Mouse (Mus musculus): ENCODE measurements around the gene Cacna1a. TPM values are rescaled to one million over a fixed set of nuclear protein-coding genes. Genes with fewer than 3 reads are reported as not detected.

The Cacna1a gene
- total RNA-seq (2022), result 1 to 10 TPM; 1.3 to 3.6 (median 2.8) TPM

GRCm38 (mm10) chr8:84388275-84388674 is at the start of gene Cacna1a:
Cacna1a (plus strand) TSS chr8:84388440.
- no peak for DNase-seq (ENCODE audit: low spot score)

- DNase-seq (ENCODE audit: low spot score), result no peak
These were observed 49.7 kb upstream of the Cacna1a start for GRCm38 (mm10) chr8:84338493-84338892.

GRCm38 (mm10) chr8:84339320-84339719 is 48.9 kb upstream of the Cacna1a start:
- DNase-seq (ENCODE audit: low spot score), result no peak

- no peak for DNase-seq (ENCODE audit: low spot score)
These were observed 48.4 kb upstream of the Cacna1a start for GRCm38 (mm10) chr8:84339867-84340266.

- DNase-seq (ENCODE audit: low spot score), result no peak
These were observed 47.6 kb upstream of the Cacna1a start for GRCm38 (mm10) chr8:84340671-84341070.

GRCm38 (mm10) chr8:84345493-84345892 is 42.7 kb upstream of the Cacna1a start:
- DNase-seq (ENCODE audit: low spot score), result no peak

- DNase-seq (ENCODE audit: low spot score), result no peak
These were observed 41.8 kb upstream of the Cacna1a start for GRCm38 (mm10) chr8:84346421-84346820.

- no peak for DNase-seq (ENCODE audit: low spot score)
These were observed 38.7 kb upstream of the Cacna1a start for GRCm38 (mm10) chr8:84349526-84349925.

- DNase-seq (ENCODE audit: low spot score), result no peak
These were observed 37.3 kb upstream of the Cacna1a start for GRCm38 (mm10) chr8:84350960-84351359.

GRCm38 (mm10) chr8:84356482-84356881 is 31.8 kb upstream of the Cacna1a start:
- no peak for DNase-seq (ENCODE audit: low spot score)

GRCm38 (mm10) chr8:84357631-84358371 is 30.4 kb upstream of the Cacna1a start:
- peak; percentile 82 for DNase-seq (ENCODE audit: low spot score)

GRCm38 (mm10) chr8:84363428-84364134 is 24.7 kb upstream of the Cacna1a start:
- peak; percentile 53 for DNase-seq (ENCODE audit: low spot score)

- no peak for DNase-seq (ENCODE audit: low spot score)
These were observed 23.0 kb upstream of the Cacna1a start for GRCm38 (mm10) chr8:84365197-84365596.

- DNase-seq (ENCODE audit: low spot score), result no peak
These were observed 17.3 kb upstream of the Cacna1a start for GRCm38 (mm10) chr8:84370972-84371371.

GRCm38 (mm10) chr8:84375038-84375437 is 13.2 kb upstream of the Cacna1a start:
- no peak for DNase-seq (ENCODE audit: low spot score)

GRCm38 (mm10) chr8:84375803-84376202 is 12.4 kb upstream of the Cacna1a start:
- no peak for DNase-seq (ENCODE audit: low spot score)

- DNase-seq (ENCODE audit: low spot score), result no peak
These were observed 11.7 kb upstream of the Cacna1a start for GRCm38 (mm10) chr8:84376564-84376963.

- DNase-seq (ENCODE audit: low spot score), result no peak
These were observed 6.6 kb upstream of the Cacna1a start for GRCm38 (mm10) chr8:84381676-84382075.

- no peak for DNase-seq (ENCODE audit: low spot score)
These were observed 533 bp downstream of the Cacna1a start for GRCm38 (mm10) chr8:84388773-84389172.

GRCm38 (mm10) chr8:84389173-84389572 is 933 bp downstream of the Cacna1a start:
- DNase-seq (ENCODE audit: low spot score), result no peak

GRCm38 (mm10) chr8:84391611-84392010 is 3.4 kb downstream of the Cacna1a start:
- DNase-seq (ENCODE audit: low spot score), result no peak

GRCm38 (mm10) chr8:84395751-84396457 is 7.7 kb downstream of the Cacna1a start:
- no peak for DNase-seq (ENCODE audit: low spot score)
